Mouse (Mus musculus): ENCODE results near the gene Tfrc. TPM values are rescaled to one million over a fixed set of nuclear protein-coding genes. Genes with fewer than 3 reads are reported as not detected.

The Tfrc gene
- polyA plus RNA-seq, 1 experiment, result 25.1 TPM

- Histone ChIP-seq H3K36me3 (ENCODE audit: control insufficient read depth, insufficient read depth) (peaks cover 15% of the 10 kb centered on the region), H3K27me3 (ENCODE audit: control insufficient read depth, insufficient read depth, insufficient read length) (no peaks in the 10 kb centered on the region), H3K79me2 (ENCODE audit: control insufficient read depth, insufficient read depth) (peaks cover 96% of the 10 kb centered on the region), H3ac (ENCODE audit: control insufficient read depth, insufficient read length, low read depth) (no peak overlapping the region), H3K4me3 (ENCODE audit: insufficient read depth, poor library complexity, severe bottlenecking) (no peak overlapping the region), H3K79me3 (ENCODE audit: low read depth) (peaks cover 70% of the 10 kb centered on the region)
- TF ChIP-seq MAX (IDR thresholded peaks at IDR 0.05), result no peak
- TF ChIP-seq MYOD1 (IDR thresholded peaks at IDR 0.05; ENCODE audit: control insufficient read depth, insufficient read length, low read depth), result no peak
- TF ChIP-seq USF1 (IDR thresholded peaks at IDR 0.05; ENCODE audit: low read depth), result no peak
- no peak for TF ChIP-seq MYOG (IDR thresholded peaks at IDR 0.05; ENCODE audit: control insufficient read depth, extremely low read depth, insufficient read length)
- no peak for TF ChIP-seq CTCF (IDR thresholded peaks at IDR 0.05; ENCODE audit: control insufficient read depth, insufficient read depth, insufficient read length)
- no peak for TF ChIP-seq FOSL1 (IDR thresholded peaks at IDR 0.05; ENCODE audit: insufficient read depth, low read length, poor library complexity, severe bottlenecking)
- TF ChIP-seq CEBPB (IDR thresholded peaks at IDR 0.05; ENCODE audit: low read depth), result no peak
These were observed 50.0 kb downstream of the Tfrc start for GRCm38 (mm10) chr16:32658743-32659171.

DNA sequence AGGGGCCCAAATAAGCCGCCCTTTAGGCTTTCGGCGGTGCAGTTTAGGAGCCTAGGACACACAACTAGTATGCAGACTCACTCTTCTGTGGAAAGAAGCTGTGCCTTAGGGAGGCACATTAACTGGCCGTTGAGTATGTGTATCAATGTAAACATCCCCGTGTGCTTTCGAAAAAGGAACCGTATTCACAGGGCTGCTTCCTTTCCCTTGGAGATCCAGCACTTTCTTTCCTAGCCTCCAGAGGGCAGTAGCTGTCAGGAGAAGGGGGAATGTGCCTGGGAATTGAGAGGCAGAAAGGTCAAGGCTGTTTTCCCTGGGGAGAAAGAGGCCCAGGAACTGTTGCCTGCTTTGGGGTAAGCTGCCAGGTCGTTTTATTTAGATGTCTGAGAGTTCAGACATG lies 50.7 kb downstream of the Tfrc start:
- Histone ChIP-seq H3K27me3 (ENCODE audit: control insufficient read depth, insufficient read depth, insufficient read length) (no peaks in the 10 kb centered on the region), H3K4me3 (ENCODE audit: insufficient read depth, poor library complexity, severe bottlenecking) (no peak overlapping the region), H3K79me3 (ENCODE audit: low read depth) (peaks cover 66% of the 10 kb centered on the region), H3ac (ENCODE audit: control insufficient read depth, insufficient read length, low read depth) (peak overlapping the region; percentile 28), H3K36me3 (ENCODE audit: control insufficient read depth, insufficient read depth) (peaks cover 14% of the 10 kb centered on the region), H3K79me2 (ENCODE audit: control insufficient read depth, insufficient read depth) (peaks cover 96% of the 10 kb centered on the region)
- peak; percentile 51 for TF ChIP-seq CTCF (IDR thresholded peaks at IDR 0.05; ENCODE audit: control insufficient read depth, insufficient read depth, insufficient read length)
- no peak for TF ChIP-seq MAX (IDR thresholded peaks at IDR 0.05)

- Histone ChIP-seq H3K79me2 (ENCODE audit: control insufficient read depth, insufficient read depth) (peaks cover 96% of the 10 kb centered on the region), H3K4me3 (ENCODE audit: insufficient read depth, poor library complexity, severe bottlenecking) (no peak overlapping the region), H3K36me3 (ENCODE audit: control insufficient read depth, insufficient read depth) (peaks cover 18% of the 10 kb centered on the region), H3K79me3 (ENCODE audit: low read depth) (peaks cover 61% of the 10 kb centered on the region), H3K27me3 (ENCODE audit: control insufficient read depth, insufficient read depth, insufficient read length) (no peaks in the 10 kb centered on the region), H3ac (ENCODE audit: control insufficient read depth, insufficient read length, low read depth) (no peak overlapping the region)
- TF ChIP-seq MYOD1 (IDR thresholded peaks at IDR 0.05; ENCODE audit: control insufficient read depth, insufficient read length, low read depth) (no peak), MYOG (IDR thresholded peaks at IDR 0.05; ENCODE audit: control insufficient read depth, extremely low read depth, insufficient read length) (no peak), FOSL1 (IDR thresholded peaks at IDR 0.05; ENCODE audit: insufficient read depth, low read length, poor library complexity, severe bottlenecking) (no peak), USF1 (IDR thresholded peaks at IDR 0.05; ENCODE audit: low read depth) (no peak), CTCF (IDR thresholded peaks at IDR 0.05; ENCODE audit: control insufficient read depth, insufficient read depth, insufficient read length) (no peak), CEBPB (IDR thresholded peaks at IDR 0.05; ENCODE audit: low read depth) (no peak), MAX (IDR thresholded peaks at IDR 0.05) (no peak)
These were observed 51.4 kb downstream of the Tfrc start for GRCm38 (mm10) chr16:32660095-32660494.

DNA sequence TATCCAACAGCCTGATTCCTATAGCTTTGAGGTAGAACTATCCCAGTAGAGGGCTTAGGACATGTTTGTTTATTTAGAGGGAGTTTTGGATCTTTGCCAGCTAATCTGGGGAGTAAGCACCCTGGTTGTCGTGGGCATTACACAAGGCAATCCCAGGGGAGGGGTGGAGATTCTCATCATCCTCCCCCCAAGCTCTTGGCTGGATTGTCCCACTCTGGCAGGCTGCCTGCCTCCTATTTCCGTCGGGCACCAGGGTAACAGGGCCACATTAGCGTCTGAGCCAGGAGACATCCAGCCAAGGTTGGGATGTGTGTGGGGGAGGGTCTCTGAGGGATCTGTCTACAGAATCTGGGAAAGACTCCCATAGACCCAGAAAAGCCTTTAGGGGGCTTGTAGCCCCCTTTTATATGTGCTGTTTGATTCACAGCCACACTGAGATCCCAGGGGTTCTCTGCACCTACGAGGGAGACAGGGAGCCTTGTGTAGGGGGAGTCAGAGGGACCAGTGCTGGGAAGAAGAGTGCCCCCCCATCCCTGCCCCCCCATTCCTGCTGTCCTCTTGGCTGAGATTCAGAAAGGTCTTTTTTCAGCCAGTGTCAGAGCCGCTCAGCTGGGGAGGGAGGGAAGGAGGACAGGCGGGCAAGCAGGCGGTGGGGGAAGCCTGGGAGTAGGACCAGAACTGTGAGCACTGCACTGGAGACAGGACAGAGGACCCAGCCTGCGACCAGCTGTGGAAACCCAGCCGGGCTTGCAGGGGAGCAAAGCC lies 52.0 kb downstream of the Tfrc start:
- Histone ChIP-seq H3ac (ENCODE audit: control insufficient read depth, insufficient read length, low read depth) (no peak overlapping the region), H3K79me3 (ENCODE audit: low read depth) (peaks cover 55% of the 10 kb centered on the region), H3K36me3 (ENCODE audit: control insufficient read depth, insufficient read depth) (peaks cover 18% of the 10 kb centered on the region), H3K27me3 (ENCODE audit: control insufficient read depth, insufficient read depth, insufficient read length) (no peaks in the 10 kb centered on the region), H3K4me3 (ENCODE audit: insufficient read depth, poor library complexity, severe bottlenecking) (no peak overlapping the region), H3K79me2 (ENCODE audit: control insufficient read depth, insufficient read depth) (peaks cover 96% of the 10 kb centered on the region)
- TF ChIP-seq MAX (IDR thresholded peaks at IDR 0.05) (no peak), CEBPB (IDR thresholded peaks at IDR 0.05; ENCODE audit: low read depth) (peak; percentile 32)

GRCm38 (mm10) chr16:32661493-32661921 lies 52.8 kb downstream of the Tfrc start:
- H3K79me3 ChIP-seq (ENCODE audit: low read depth), result peaks cover 54% of the 10 kb centered on the region
- peaks cover 18% of the 10 kb centered on the region for H3K36me3 ChIP-seq (ENCODE audit: control insufficient read depth, insufficient read depth)
- no peak overlapping the region for H3K4me3 ChIP-seq (ENCODE audit: insufficient read depth, poor library complexity, severe bottlenecking)
- H3ac ChIP-seq (ENCODE audit: control insufficient read depth, insufficient read length, low read depth), result no peak overlapping the region
- H3K79me2 ChIP-seq (ENCODE audit: control insufficient read depth, insufficient read depth), result peaks cover 94% of the 10 kb centered on the region
- no peaks in the 10 kb centered on the region for H3K27me3 ChIP-seq (ENCODE audit: control insufficient read depth, insufficient read depth, insufficient read length)
- TF ChIP-seq USF1 (IDR thresholded peaks at IDR 0.05; ENCODE audit: low read depth) (no peak), CEBPB (IDR thresholded peaks at IDR 0.05; ENCODE audit: low read depth) (no peak), FOSL1 (IDR thresholded peaks at IDR 0.05; ENCODE audit: insufficient read depth, low read length, poor library complexity, severe bottlenecking) (no peak), MAX (IDR thresholded peaks at IDR 0.05) (no peak), CTCF (IDR thresholded peaks at IDR 0.05; ENCODE audit: control insufficient read depth, insufficient read depth, insufficient read length) (no peak), MYOG (IDR thresholded peaks at IDR 0.05; ENCODE audit: control insufficient read depth, extremely low read depth, insufficient read length) (no peak), MYOD1 (IDR thresholded peaks at IDR 0.05; ENCODE audit: control insufficient read depth, insufficient read length, low read depth) (no peak)

- Histone ChIP-seq H3K27me3 (ENCODE audit: control insufficient read depth, insufficient read depth, insufficient read length) (no peaks in the 10 kb centered on the region), H3K4me3 (ENCODE audit: insufficient read depth, poor library complexity, severe bottlenecking) (no peak overlapping the region), H3ac (ENCODE audit: control insufficient read depth, insufficient read length, low read depth) (no peak overlapping the region), H3K79me3 (ENCODE audit: low read depth) (peaks cover 49% of the 10 kb centered on the region), H3K79me2 (ENCODE audit: control insufficient read depth, insufficient read depth) (peaks cover 94% of the 10 kb centered on the region), H3K36me3 (ENCODE audit: control insufficient read depth, insufficient read depth) (peaks cover 23% of the 10 kb centered on the region)
- TF ChIP-seq USF1 (IDR thresholded peaks at IDR 0.05; ENCODE audit: low read depth) (no peak), MYOG (IDR thresholded peaks at IDR 0.05; ENCODE audit: control insufficient read depth, extremely low read depth, insufficient read length) (no peak), FOSL1 (IDR thresholded peaks at IDR 0.05; ENCODE audit: insufficient read depth, low read length, poor library complexity, severe bottlenecking) (no peak)
These were observed 53.7 kb downstream of the Tfrc start for GRCm38 (mm10) chr16:32662372-32662771.

All from C2C12 (cell line).